Mouse (Mus musculus) erythroblast, embryonic 14.5 days (primary cell): Measurements from ENCODE around the gene Cacna1d. TPM values are rescaled to one million over a fixed set of nuclear protein-coding genes. Genes with fewer than 3 reads are reported as not detected.

Experiments used
- H3K27me3 ChIP-seq: 2 replicates; pipeline ENCODE4 v1.6.1; 2012; ENCODE audit warnings: inconsistent platforms; ENCODE audit not compliant: control insufficient read depth
- H3K36me3 ChIP-seq: 2 replicates; pipeline ENCODE4 v1.6.1; 2012; ENCODE audit warnings: mild to moderate bottlenecking, inconsistent platforms; ENCODE audit not compliant: control insufficient read depth
- H3K4me1 ChIP-seq: 2 replicates; pipeline ENCODE4 v1.6.1; 2012; ENCODE audit warnings: inconsistent platforms; ENCODE audit not compliant: control insufficient read depth
- H3K4me3 ChIP-seq: replicated peaks from 2 replicates; pipeline ENCODE3; 2012; ENCODE audit warnings: moderate library complexity, mild to moderate bottlenecking, inconsistent platforms
- H3K9me3 ChIP-seq: 2 replicates; pipeline ENCODE4 v1.6.1; 2012; ENCODE audit warnings: low read length, inconsistent platforms, mixed read lengths; ENCODE audit not compliant: control insufficient read depth
- GATA1 ChIP-seq: IDR thresholded peaks from 2 replicates; pipeline ENCODE4 v1.6.1; 2012; ENCODE audit warnings: low read length, inconsistent platforms, mixed read lengths
- TAL1 ChIP-seq: IDR thresholded peaks from 3 replicates; pipeline ENCODE4 v1.6.1; 2012; ENCODE audit warnings: low read length, inconsistent platforms, mixed read lengths
- polyA plus RNA-seq: library from polyadenylated mRNA; stranded (reverse); fragments of >175 nt; gene quantifications from 2 replicates; pipeline ENCODE4 v1.2.3, GENCODE M21; 2012

Gene Cacna1d
- polyA plus RNA-seq, 1 experiment, result not detected

- no peaks in the 10 kb centered on the region; the same call in 1 of the 2 replicates for H3K4me1 ChIP-seq
- H3K27me3 ChIP-seq, result no peaks in the 10 kb centered on the region
- no peak overlapping the region for H3K4me3 ChIP-seq
- TF ChIP-seq GATA1 (no peak), TAL1 (no peak)
- H3K36me3 ChIP-seq, result no peaks in the 10 kb centered on the region
- no peaks in the 10 kb centered on the region for H3K9me3 ChIP-seq
These were observed 357.6 kb downstream of the Cacna1d start for GRCm38 (mm10) chr14:30133684-30134083.

- TF ChIP-seq TAL1, result no peak
- no peak for TF ChIP-seq GATA1
- no peaks in the 10 kb centered on the region for H3K36me3 ChIP-seq
- H3K4me1 ChIP-seq, result no peaks in the 10 kb centered on the region
- no peak overlapping the region for H3K4me3 ChIP-seq
- H3K27me3 ChIP-seq, result no peaks in the 10 kb centered on the region
- no peaks in the 10 kb centered on the region for H3K9me3 ChIP-seq
These were observed 360.0 kb downstream of the Cacna1d start for GRCm38 (mm10) chr14:30131256-30131655.

GRCm38 (mm10) chr14:30130092-30130491 is 361.2 kb downstream of the Cacna1d start:
- H3K27me3 ChIP-seq, result no peaks in the 10 kb centered on the region
- H3K4me3 ChIP-seq, result no peak overlapping the region
- no peaks in the 10 kb centered on the region for H3K36me3 ChIP-seq
- H3K4me1 ChIP-seq, result no peaks in the 10 kb centered on the region
- no peak for TF ChIP-seq GATA1
- no peak for TF ChIP-seq TAL1
- H3K9me3 ChIP-seq, result no peaks in the 10 kb centered on the region

- H3K4me3 ChIP-seq, result no peak overlapping the region
- no peak for TF ChIP-seq GATA1
- no peak for TF ChIP-seq TAL1
- H3K4me1 ChIP-seq, result no peaks in the 10 kb centered on the region
- no peaks in the 10 kb centered on the region for H3K9me3 ChIP-seq
- no peaks in the 10 kb centered on the region for H3K36me3 ChIP-seq
- H3K27me3 ChIP-seq, result no peaks in the 10 kb centered on the region
These were observed 361.9 kb downstream of the Cacna1d start for GRCm38 (mm10) chr14:30129378-30129777.

DNA sequence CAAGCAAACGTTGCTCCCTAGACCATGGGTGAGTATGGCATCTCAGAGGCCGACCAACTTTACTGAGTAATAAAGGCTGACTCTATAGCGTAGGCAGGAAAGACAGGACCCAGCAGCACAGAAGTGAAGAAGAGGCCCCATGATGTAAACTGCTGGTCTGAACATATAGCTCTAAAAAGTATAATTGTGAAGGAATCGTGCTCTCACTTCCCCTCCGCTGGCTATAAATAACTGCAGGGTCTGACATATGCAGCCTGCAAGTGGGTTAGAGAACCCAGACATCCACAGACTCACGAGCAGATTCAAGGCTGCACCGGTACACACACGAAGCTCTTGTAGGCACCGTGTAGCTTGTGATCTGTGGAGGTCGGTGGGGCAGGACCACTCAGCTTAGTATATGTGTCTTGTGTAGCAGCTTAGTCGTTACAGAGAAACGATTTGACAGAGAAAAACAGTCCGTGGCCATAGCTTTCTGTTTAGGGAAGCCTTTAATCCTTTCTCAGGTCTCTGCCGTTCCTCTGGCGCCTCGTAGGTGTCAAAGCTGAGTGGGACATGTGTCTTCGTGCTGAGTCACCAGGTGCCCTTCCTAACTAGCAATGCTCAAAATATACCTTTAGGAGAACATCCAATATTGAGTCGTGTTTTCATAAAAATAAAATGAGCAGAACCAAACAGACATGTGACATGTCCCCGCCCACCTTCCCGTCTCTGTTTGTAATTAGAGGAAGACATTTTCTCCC is 366.1 kb downstream of the Cacna1d start:
- Histone ChIP-seq H3K36me3 (no peaks in the 10 kb centered on the region), H3K4me1 (no peaks in the 10 kb centered on the region), H3K4me3 (no peak overlapping the region), H3K27me3 (no peaks in the 10 kb centered on the region), H3K9me3 (no peaks in the 10 kb centered on the region)
- TF ChIP-seq GATA1, result no peak

GRCm38 (mm10) chr14:30120023-30120422 is 371.2 kb downstream of the Cacna1d start:
- Histone ChIP-seq H3K4me3 (no peak overlapping the region), H3K36me3 (no peaks in the 10 kb centered on the region), H3K9me3 (no peaks in the 10 kb centered on the region), H3K27me3 (no peaks in the 10 kb centered on the region), H3K4me1 (no peaks in the 10 kb centered on the region)
- TF ChIP-seq TAL1 (no peak), GATA1 (no peak)

- Histone ChIP-seq H3K9me3 (no peaks in the 10 kb centered on the region), H3K4me1 (no peaks in the 10 kb centered on the region), H3K36me3 (no peaks in the 10 kb centered on the region), H3K27me3 (no peaks in the 10 kb centered on the region), H3K4me3 (no peak overlapping the region)
- TF ChIP-seq GATA1 (no peak), TAL1 (no peak)
These were observed 377.7 kb downstream of the Cacna1d start for GRCm38 (mm10) chr14:30113392-30114108.

DNA sequence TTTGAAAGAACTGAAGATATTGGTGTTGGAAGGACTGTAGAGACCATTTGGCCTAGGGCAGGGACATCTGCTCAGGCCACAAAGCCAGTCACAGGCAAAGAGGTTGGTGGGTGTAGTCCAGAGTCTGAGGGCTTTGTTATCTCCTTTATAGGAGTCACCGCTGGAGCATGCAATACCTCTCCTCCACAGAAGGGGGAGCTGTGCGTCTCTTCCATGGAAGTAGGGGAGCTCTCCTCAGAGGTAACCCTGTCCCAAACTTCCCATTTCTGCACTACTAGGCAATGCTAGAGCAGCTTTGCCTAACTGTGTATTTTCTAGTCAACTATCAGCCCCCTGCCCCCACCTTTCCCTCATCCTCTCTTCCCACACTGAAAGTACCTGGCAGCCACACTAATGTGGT is 382.2 kb downstream of the Cacna1d start:
- Histone ChIP-seq H3K9me3 (no peaks in the 10 kb centered on the region), H3K4me3 (no peak overlapping the region), H3K36me3 (no peaks in the 10 kb centered on the region), H3K27me3 (no peaks in the 10 kb centered on the region), H3K4me1 (no peaks in the 10 kb centered on the region)
- no peak for TF ChIP-seq TAL1
- no peak for TF ChIP-seq GATA1

- Histone ChIP-seq H3K4me3 (no peak overlapping the region), H3K36me3 (no peaks in the 10 kb centered on the region), H3K4me1 (no peaks in the 10 kb centered on the region), H3K27me3 (no peaks in the 10 kb centered on the region), H3K9me3 (no peaks in the 10 kb centered on the region)
- no peak for TF ChIP-seq GATA1
- no peak for TF ChIP-seq TAL1
These were observed 384.7 kb downstream of the Cacna1d start for GRCm38 (mm10) chr14:30106550-30106949.
